Mouse (Mus musculus) lung, adult 2 months (tissue): ENCODE data around the gene Pank1.

Source experiments
- CTCF ChIP-seq: fragments of 200-500 bp; IDR thresholded peaks from 2 replicates; pipeline ENCODE4 v1.5.1; 2011; ENCODE audit warnings: mild to moderate bottlenecking, low read length, control low read depth; ENCODE audit not compliant: insufficient read depth
- POLR2A ChIP-seq: fragments of 200-500 bp; IDR thresholded peaks from 2 replicates; pipeline ENCODE4 v1.6.1; 2011; ENCODE audit warnings: low read depth, mild to moderate bottlenecking, control low read depth, low read length, borderline replicate concordance; ENCODE audit errors: extremely low read depth

DNA sequence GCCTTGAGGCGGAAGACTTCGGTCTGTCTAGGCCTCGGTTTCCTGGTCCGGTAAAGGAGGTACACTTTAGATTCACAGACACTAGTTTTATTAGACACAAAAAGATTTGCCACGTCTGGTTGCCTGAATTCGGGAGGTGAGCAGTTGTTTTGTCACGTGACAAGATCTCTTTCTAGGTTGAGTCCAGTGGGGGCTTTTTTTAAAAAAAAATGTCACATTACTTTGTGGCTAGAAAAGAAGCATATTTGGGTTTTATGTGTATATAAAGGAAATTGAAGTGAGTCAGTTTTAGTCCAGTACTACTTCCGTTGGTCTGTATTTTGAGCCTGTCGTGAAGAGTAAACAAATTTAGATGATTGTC, 43.3 kb upstream of the Pank1 start:
- TF ChIP-seq CTCF (no peak), POLR2A (no peak)
